Mouse (Mus musculus) sigmoid colon, adult 10 weeks (tissue): Measurements from ENCODE around the gene Gm14410. TPM values are rescaled to one million over a fixed set of nuclear protein-coding genes. Genes with fewer than 3 reads are reported as not detected.

Experiments
- polyA plus RNA-seq: library from polyadenylated mRNA; stranded (reverse); fragments of 350-450 nt; fragmentation: Illumina TruSeq; extraction: RNeasy Lipid Tissue Mini Kit (QIAGEN cat#74804); gene quantifications from one replicate; pipeline ENCODE4 v1.2.3, GENCODE M21; 2014; ENCODE audit warnings: low read depth, low replicate concordance

Gm14410 gene
- 72.2 TPM for polyA plus RNA-seq

GRCm38 (mm10) chr2:177206341-177206740, at the start of gene Gm14410:
Gene Gm14410, minus strand, starts transcription at chr2:177206421.

Other genes starting within 250 kb of the Gm14410 start
- gene Gm14419, start 205.5 kb downstream of the Gm14410 start, polyA plus RNA-seq: 27.9 TPM
- gene Gm14401, start 132.1 kb downstream of the Gm14410 start, polyA plus RNA-seq: 0.50 TPM
- not detected for gene Gm14409, start 60.6 kb upstream of the Gm14410 start, polyA plus RNA-seq
- gene Gm14412, start 117.9 kb upstream of the Gm14410 start, polyA plus RNA-seq: 2.0 TPM
- gene Gm14418, start 191.9 kb upstream of the Gm14410 start, polyA plus RNA-seq: 21.0 TPM